Mouse (Mus musculus) CH12.LX (cell line): ENCODE results near the gene Clspn. TPM values are rescaled to one million over a fixed set of nuclear protein-coding genes. Genes with fewer than 3 reads are reported as not detected.

Experiments used
- DNase-seq: peaks from one replicate; pipeline ENCODE4 v3.0.0-alpha.2; 2013; ENCODE audit errors: extremely low read depth
- H3K27ac ChIP-seq: 2 replicates; pipeline ENCODE4 v1.5.1; 2012; ENCODE audit warnings: low read depth, mild to moderate bottlenecking, control low read depth, moderate library complexity; ENCODE audit not compliant: insufficient read depth
- H3K27me3 ChIP-seq: replicated peaks from 2 replicates; pipeline ENCODE3; 2012; ENCODE audit warnings: inconsistent platforms
- H3K36me3 ChIP-seq, 2 experiments: replicated peaks in 1 of 2; 2 replicates each; pipeline versions ENCODE3 to v1.6.1; 2012; ENCODE audit warnings: inconsistent platforms in 1 of 2, low read length in 1 of 2, mild to moderate bottlenecking in 1 of 2, mixed read lengths in 1 of 2, moderate library complexity in 1 of 2; ENCODE audit not compliant: control insufficient read depth in 1 of 2, insufficient read depth in 1 of 2
- H3K4me1 ChIP-seq, 2 experiments: 2 replicates each; pipeline ENCODE4 v1.6.1; 2012; ENCODE audit warnings: inconsistent platforms in 1 of 2, moderate library complexity in 1 of 2; ENCODE audit not compliant: insufficient read depth in 2 of 2, control insufficient read depth in 1 of 2
- H3K4me2 ChIP-seq: 2 replicates; pipeline ENCODE4 v1.6.1; 2012; ENCODE audit warnings: low read depth, mild to moderate bottlenecking, control low read depth; ENCODE audit not compliant: poor library complexity, insufficient read depth, severe bottlenecking
- H3K4me3 ChIP-seq, 3 experiments: fragments of 150-350 bp in 1 of 3; sonication (generic) in 1 of 3; replicated peaks in 1 of 3; 2 replicates each; pipeline versions ENCODE3 to v1.5.1; 2011 to 2012; ENCODE audit warnings: low read depth in 2 of 3, low read length in 2 of 3, mild to moderate bottlenecking in 2 of 3, moderate library complexity in 2 of 3, control low read depth in 1 of 3, improper control_type of control experiment in 1 of 3, inconsistent platforms in 1 of 3, mixed read lengths in 1 of 3; ENCODE audit not compliant: poor library complexity in 1 of 3
- H3K79me2 ChIP-seq: replicated peaks from 2 replicates; pipeline ENCODE4 v1.6.1; 2012; ENCODE audit warnings: mild to moderate bottlenecking, moderate library complexity; ENCODE audit not compliant: control insufficient read depth, poor library complexity, insufficient read depth, severe bottlenecking; ENCODE audit errors: extremely low read depth
- H3K9ac ChIP-seq: 2 replicates; pipeline ENCODE4 v1.6.1; 2012; ENCODE audit warnings: low read depth, mild to moderate bottlenecking, control low read depth, moderate library complexity; ENCODE audit not compliant: insufficient read depth
- H3K9me3 ChIP-seq: replicated peaks from 2 replicates; pipeline ENCODE3; 2012; ENCODE audit warnings: low read length, inconsistent platforms, mixed read lengths
- BHLHE40 ChIP-seq: IDR thresholded peaks from 2 replicates; pipeline ENCODE4 v1.6.1; 2011; ENCODE audit warnings: mild to moderate bottlenecking, low read depth, low read length, improper control_type of control experiment
- CHD1 ChIP-seq: IDR thresholded peaks from 2 replicates; pipeline ENCODE4 v1.6.1; 2012; ENCODE audit warnings: low read depth, low read length, improper control_type of control experiment, inconsistent platforms
- CHD2 ChIP-seq: IDR thresholded peaks from 2 replicates; pipeline ENCODE4 v1.6.1; 2011; ENCODE audit warnings: low read length, improper control_type of control experiment
- CTCF ChIP-seq, 2 experiments: IDR thresholded peaks in 1 of 2; conservative IDR thresholded peaks in 1 of 2; 2 replicates each; pipeline ENCODE4 v1.5.1; 2011 to 2012; ENCODE audit warnings: low read depth in 2 of 2, low read length in 2 of 2, improper control_type of control experiment in 1 of 2, inconsistent platforms in 1 of 2, mild to moderate bottlenecking in 1 of 2, moderate library complexity in 1 of 2
- EP300 ChIP-seq: IDR thresholded peaks from 2 replicates; pipeline ENCODE4 v1.6.1; 2011; ENCODE audit warnings: low read length, improper control_type of control experiment
- ETS1 ChIP-seq: conservative IDR thresholded peaks from 2 replicates; pipeline ENCODE4 v1.6.1; 2012; ENCODE audit warnings: low read depth, mild to moderate bottlenecking, inconsistent platforms, low read length, improper control_type of control experiment, moderate library complexity
- GABPA ChIP-seq: IDR thresholded peaks from 2 replicates; pipeline ENCODE4 v1.6.1; 2012; ENCODE audit warnings: low read depth, low read length, improper control_type of control experiment, inconsistent platforms; ENCODE audit not compliant: insufficient replicate concordance
- HCFC1 ChIP-seq: IDR thresholded peaks from 2 replicates; pipeline ENCODE4 v1.6.1; 2012; ENCODE audit warnings: low read depth, mild to moderate bottlenecking, inconsistent platforms, low read length, improper control_type of control experiment
- IRF4 ChIP-seq: IDR thresholded peaks from 2 replicates; pipeline ENCODE4 v1.6.1; 2014; ENCODE audit warnings: low read depth, mild to moderate bottlenecking, inconsistent platforms, low read length, improper control_type of control experiment
- JUN ChIP-seq: IDR thresholded peaks from 2 replicates; pipeline ENCODE4 v1.6.1; 2011; ENCODE audit warnings: low read depth, mild to moderate bottlenecking, low read length, improper control_type of control experiment, moderate library complexity; ENCODE audit not compliant: insufficient read depth
- JUND ChIP-seq: conservative IDR thresholded peaks from 2 replicates; pipeline ENCODE4 v1.6.1; 2011; ENCODE audit warnings: low read depth, low read length, improper control_type of control experiment
- MAX ChIP-seq: IDR thresholded peaks from 2 replicates; pipeline ENCODE4 v1.6.1; 2011; ENCODE audit warnings: low read length, improper control_type of control experiment
- MEF2A ChIP-seq: IDR thresholded peaks from 2 replicates; pipeline ENCODE4 v1.6.1; 2014; ENCODE audit warnings: low read depth, mild to moderate bottlenecking, inconsistent platforms, low read length, improper control_type of control experiment, borderline replicate concordance
- MYC ChIP-seq: IDR thresholded peaks from 2 replicates; pipeline ENCODE4 v1.6.1; 2011; ENCODE audit warnings: low read depth, mild to moderate bottlenecking, improper control_type of control experiment, low read length
- PAX5 ChIP-seq: IDR thresholded peaks from 2 replicates; pipeline ENCODE4 v1.6.1; 2012; ENCODE audit warnings: low read length, inconsistent platforms, mixed read lengths
- POLR2A ChIP-seq: IDR thresholded peaks from 2 replicates; pipeline ENCODE4 v1.6.1; 2011; ENCODE audit warnings: low read depth, mild to moderate bottlenecking, improper control_type of control experiment, low read length
- POLR2AphosphoS2 ChIP-seq: IDR thresholded peaks from 2 replicates; pipeline ENCODE4 v1.6.1; 2011; ENCODE audit warnings: low read depth, low read length, improper control_type of control experiment
- RAD21 ChIP-seq: IDR thresholded peaks from 2 replicates; pipeline ENCODE4 v1.6.1; 2011; ENCODE audit warnings: low read depth, mild to moderate bottlenecking, low read length, improper control_type of control experiment, moderate library complexity
- SIN3A ChIP-seq: IDR thresholded peaks from 2 replicates; pipeline ENCODE4 v1.6.1; 2012; ENCODE audit warnings: low read length, improper control_type of control experiment, inconsistent platforms
- TBP ChIP-seq: conservative IDR thresholded peaks from 2 replicates; pipeline ENCODE4 v1.6.1; 2011; ENCODE audit warnings: low read depth, low read length, improper control_type of control experiment
- TCF12 ChIP-seq: IDR thresholded peaks from 2 replicates; pipeline ENCODE4 v1.6.1; 2014; ENCODE audit warnings: low read depth, mild to moderate bottlenecking, inconsistent platforms, low read length, improper control_type of control experiment
- USF1 ChIP-seq: IDR thresholded peaks from 2 replicates; pipeline ENCODE4 v1.6.1; 2014; ENCODE audit warnings: low read depth, mild to moderate bottlenecking, inconsistent platforms, low read length, improper control_type of control experiment
- USF2 ChIP-seq: conservative IDR thresholded peaks from 2 replicates; pipeline ENCODE4 v1.6.1; 2011; ENCODE audit warnings: low read depth, low read length, improper control_type of control experiment
- ZC3H11A ChIP-seq: IDR thresholded peaks from 2 replicates; pipeline ENCODE4 v1.6.1; 2012; ENCODE audit warnings: low read depth, mild to moderate bottlenecking, inconsistent platforms, low read length, improper control_type of control experiment
- ZMIZ1 ChIP-seq: IDR thresholded peaks from 2 replicates; pipeline ENCODE4 v1.6.1; 2012; ENCODE audit warnings: low read depth, mild to moderate bottlenecking, inconsistent platforms, low read length, improper control_type of control experiment
- dilution Hi-C: fragments of 300-500 bp; cut with MboI; formaldehyde crosslinking; loops from 2 replicates; pipeline ENCODE4 v1.14.3; 2020; ENCODE audit warnings: low sequenced_read_pairs; ENCODE audit not compliant: extremely low pct_unique_long_range_greater_than_20kb, extremely low pct_ligation_motif_present
- in situ Hi-C: fragments of 300-500 bp; cut with MboI; formaldehyde crosslinking; loops from 3 replicates; pipeline ENCODE4 v1.14.3; 2019; ENCODE audit warnings: low sequenced_read_pairs, low pct_ligation_motif_present, low pct_unique_long_range_greater_than_20kb, mixed read lengths
- polyA plus RNA-seq: library from polyadenylated mRNA; unstranded; fragments of >175 nt; gene quantifications from 2 replicates; pipeline ENCODE4 v1.2.1, GENCODE M21; 2012; ENCODE audit warnings: low read depth; ENCODE audit not compliant: insufficient read length
- total RNA-seq, 2 experiments: library from RNA; depleted of rRNA; stranded (reverse); fragments of 300-350 nt in 1 of 2; fragments of >200 nt in 1 of 2; gene quantifications; 2 replicates each; pipeline ENCODE4 v1.2.3; 2012 to 2014

The Clspn gene
- total and polyA plus RNA-seq, 3 experiments = 25.5 to 90.0 (median 34.9) TPM

DNA sequence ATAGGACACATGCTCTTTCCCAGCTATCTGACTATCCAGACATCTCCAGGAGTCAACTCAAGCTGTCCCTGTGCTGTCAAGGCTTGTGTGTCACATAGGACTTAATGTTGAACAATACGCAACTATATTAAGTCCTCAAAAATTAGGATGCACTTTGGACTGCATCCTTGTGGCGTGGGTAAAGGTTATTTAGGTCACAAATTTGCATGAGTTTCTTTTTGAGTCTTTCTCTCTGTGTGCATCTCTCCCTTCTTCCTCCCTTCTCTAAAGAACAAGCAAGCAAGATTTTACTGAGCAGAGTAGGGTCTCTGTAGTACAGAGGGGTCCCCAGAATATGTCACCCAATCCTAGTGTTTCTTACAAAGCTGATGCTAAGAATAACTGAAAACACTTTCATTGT is 10.6 kb upstream of the Clspn start:
- Histone ChIP-seq H3K27me3 (no peaks in the 10 kb centered on the region), H3K4me1 (peaks cover 9 to 20% of the 10 kb centered on the region in 2 experiments; a peak in 3 of 4 replicates), H3K27ac (no peak overlapping the region), H3K79me2 (no peaks in the 10 kb centered on the region), H3K4me3 (no peak overlapping the region), H3K4me2 (peak overlapping the region; percentile 45; the same call in 1 of the 2 replicates), H3K9ac (no peak overlapping the region), H3K9me3 (peaks cover 3% of the 10 kb centered on the region), H3K36me3 (no peaks in the 10 kb centered on the region)
- TF ChIP-seq JUND (peak; percentile 60; the same call in 1 of the 2 replicates), GABPA (no peak), CHD2 (no peak), IRF4 (peak; percentile 88), EP300 (peak; percentile 64), MEF2A (peak; percentile 82), SIN3A (no peak)
- DNase-seq = no peak
- dilution Hi-C loops = no loop called here
- in situ Hi-C loops = no loop called here

- H3K79me2 ChIP-seq = peaks cover 1% of the 10 kb centered on the region
- H3K4me2 ChIP-seq = no peak overlapping the region
- H3K27ac ChIP-seq = no peak overlapping the region
- H3K4me3 ChIP-seq = no peak overlapping the region
- no peaks in the 10 kb centered on the region for H3K36me3 ChIP-seq
- H3K9me3 ChIP-seq = peaks cover 3% of the 10 kb centered on the region
- no peak overlapping the region for H3K9ac ChIP-seq
- peaks cover 0 to 24% of the 10 kb centered on the region in 2 experiments; a peak in 3 of 4 replicates for H3K4me1 ChIP-seq
- no peak for TF ChIP-seq ZMIZ1
- TF ChIP-seq POLR2AphosphoS2 = no peak
- no peak for TF ChIP-seq MEF2A
- no peak for TF ChIP-seq CHD1
- TF ChIP-seq MAX = no peak
- no peak for TF ChIP-seq ZC3H11A
- in situ Hi-C loops = no loop called here
- no peak for DNase-seq
- dilution Hi-C loops = no loop called here
- H3K27me3 ChIP-seq = no peaks in the 10 kb centered on the region
Measured at GRCm38 (mm10) chr4:126552136-126552535, 4.6 kb upstream of the Clspn start.

- in situ Hi-C loops = no loop called here
Measured at GRCm38 (mm10) chr4:126553105-126553504, 3.6 kb upstream of the Clspn start.

More at GRCm38 (mm10) chr4:126553105-126553504, 3.6 kb upstream of the Clspn start:
- peak; percentile 95 for DNase-seq
- peak; percentile 82 for TF ChIP-seq MEF2A
- no peak for TF ChIP-seq HCFC1
- TF ChIP-seq IRF4 = peak; percentile 97
- no peak; the same call in 1 of the 2 replicates for TF ChIP-seq JUND
- no peak for TF ChIP-seq PAX5
- TF ChIP-seq USF1 = no peak
- no peak for TF ChIP-seq CTCF (conservative IDR thresholded peaks at IDR 0.05 in 1 of 2, IDR thresholded peaks at IDR 0.05 in 1 of 2; ENCODE audit: low read depth in 2 of 2, low read length in 2 of 2)
- 0 out of 2 replicates have a peak, but pooled peaks have one; percentile 31 for TF ChIP-seq MYC
- peak; percentile 45; the same call in 1 of the 2 replicates for TF ChIP-seq POLR2A
- no peak for TF ChIP-seq MAX
- peak; percentile 50; the same call in 1 of the 2 replicates for TF ChIP-seq BHLHE40
- no peak; the same call in none of the 2 replicates for TF ChIP-seq RAD21
- TF ChIP-seq TCF12 = peak; percentile 47; the same call in 1 of the 2 replicates
- no peak for TF ChIP-seq CHD1
- peak; percentile 88 for TF ChIP-seq EP300
- peak; percentile 46; the same call in 1 of the 2 replicates for TF ChIP-seq JUN
- peak; percentile 73 for TF ChIP-seq ETS1
- TF ChIP-seq TBP = peak; percentile 65
- no peak for TF ChIP-seq USF2
- TF ChIP-seq, all 38 proteins: peak for 10
- peak overlapping the region in 2 of 3 experiments; percentile 17 to 31 for H3K4me3 ChIP-seq
- peak overlapping the region; percentile 65 for H3K4me2 ChIP-seq
- no peaks in the 10 kb centered on the region for H3K27me3 ChIP-seq
- H3K9ac ChIP-seq = peak overlapping the region; percentile 56; the same call in 1 of the 2 replicates
- H3K9me3 ChIP-seq = peaks cover 2% of the 10 kb centered on the region
- H3K36me3 ChIP-seq = no peaks in the 10 kb centered on the region
- peaks cover 7% of the 10 kb centered on the region for H3K79me2 ChIP-seq
- peaks cover 0 to 26% of the 10 kb centered on the region in 2 experiments; a peak in 3 of 4 replicates for H3K4me1 ChIP-seq
- H3K27ac ChIP-seq = peak overlapping the region; percentile 75
- dilution Hi-C loops = no loop called here
